13 mouse cellular contexts compared by ENCODE assay signal in the genomic region with DNA sequence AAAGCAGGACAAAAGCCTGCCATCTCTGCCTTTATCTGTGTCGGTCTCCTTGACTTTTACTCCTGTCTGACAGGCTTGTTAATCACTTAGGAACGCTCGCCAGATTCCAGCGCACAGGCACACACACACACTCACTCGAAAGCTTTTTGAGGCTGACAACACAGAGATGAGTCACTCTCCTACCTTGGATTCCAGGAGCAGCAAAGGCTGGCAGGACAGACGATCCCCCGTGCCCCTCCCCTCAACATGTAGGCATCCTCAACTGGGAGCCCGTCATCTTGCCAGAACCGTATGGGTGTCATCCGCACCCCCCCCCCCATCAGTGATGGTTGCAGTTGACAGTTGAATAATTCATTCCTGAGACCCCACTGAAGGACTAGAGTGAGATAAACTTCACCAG. TPM values are rescaled to one million over a fixed set of nuclear protein-coding genes. Genes with fewer than 3 reads are reported as not detected.
A peak's percentile ranks its signal among the peaks of the same experiment; 100 is the strongest.
DNase-seq lines count a peak whose midpoint lies in the region; ATAC-seq and TF ChIP-seq lines count a peak whose summit lies in the region.
"Had no signal": no experiment of that assay in that cellular context is flagged by ENCODE, and none has a peak within 500 bp of the region (broad histone marks: within the 10 kb centered on the region; RNA-seq: fewer than 3 reads in every experiment).

No protein-coding gene starts in this region.

- no peaks in the 10 kb centered on the region for H3K36me3 ChIP-seq in heart, embryonic 11.5 days (ENCODE audit: control insufficient read depth, insufficient read depth, low read length)
- no peaks in the 10 kb centered on the region for H3K36me3 ChIP-seq in hindbrain, embryonic 14.5 days (replicated peaks; ENCODE audit: control insufficient read depth, insufficient read depth)
- H3K36me3 ChIP-seq: heart, embryonic 15.5 days; kidney, embryonic 15.5 days; neural tube, embryonic 13.5 days had no signal

- 28% methylated on average over 10 of the region's 10 CpGs for WGBS in heart, embryonic 11.5 days (ENCODE audit: insufficient replicate concordance)
- WGBS in hindbrain, embryonic 14.5 days: 11% methylated on average over 10 of the region's 10 CpGs

- no peak for TF ChIP-seq CTCF in brain, embryonic 14.5 days (IDR thresholded peaks at IDR 0.05; ENCODE audit: borderline replicate concordance, extremely low read depth, insufficient read depth, insufficient read length)

- no peak for TF ChIP-seq POLR2A in brain, embryonic 14.5 days (IDR thresholded peaks at IDR 0.05; ENCODE audit: borderline replicate concordance, extremely low read depth, insufficient read depth, insufficient read length, poor library complexity, severe bottlenecking)

- no peak overlapping the region for H3K27ac ChIP-seq in heart, embryonic 11.5 days (ENCODE audit: low read depth, low read length)
- no peak overlapping the region for H3K27ac ChIP-seq in hindbrain, embryonic 14.5 days
- H3K27ac ChIP-seq: heart, embryonic 15.5 days; kidney, embryonic 15.5 days; neural tube, embryonic 13.5 days had no signal

- no peak for ATAC-seq in heart, embryonic 11.5 days (replicated peaks; ENCODE audit: insufficient number of reproducible peaks, low FRiP score, low TSS enrichment)
- peak; percentile 49; the same call in 1 of the 2 replicates for ATAC-seq in hindbrain, embryonic 14.5 days (ENCODE audit: low FRiP score)
- ATAC-seq in megakaryocyte-erythroid progenitor cell, adult 5-6 weeks (replicated peaks; ENCODE audit: low FRiP score, low TSS enrichment, poor library complexity, severe bottlenecking): no peak

- intact Hi-C loops in heart, postnatal 10 days (cut with DNase I): no loop called here

- DNase-seq in heart, postnatal 10 days: no peak
- DNase-seq in MN1 (ENCODE audit: low spot score): peak; percentile 24
- peak; percentile 65 for DNase-seq in brain, embryonic 14.5 days (ENCODE audit: low read depth)
- DNase-seq in hindbrain, embryonic 14.5 days (ENCODE audit: low spot score): no peak
- DNase-seq in layer of hippocampus, postnatal 25 days (ENCODE audit: extremely low spot score in 1 of 2, low spot score in 1 of 2): no peak
- DNase-seq in spleen, adult 18-20 months: no peak
- DNase-seq: cerebellum, adult 8-10 months; lung, adult 2 months had no signal

- H3K4me2 ChIP-seq in heart, embryonic 11.5 days: 0 out of 2 replicates have a peak overlapping the region, but pooled peaks have one; percentile 15
- no peak overlapping the region; the same call in 1 of the 2 replicates for H3K4me2 ChIP-seq in hindbrain, embryonic 14.5 days (replicated peaks)
- H3K4me2 ChIP-seq: heart, embryonic 15.5 days; kidney, embryonic 15.5 days; neural tube, embryonic 13.5 days had no signal

- H3K4me1 ChIP-seq in heart, embryonic 11.5 days (ENCODE audit: control insufficient read depth, insufficient read depth, low read length): peaks cover 9% of the 10 kb centered on the region
- peaks cover 6% of the 10 kb centered on the region; the same call in 1 of the 2 replicates for H3K4me1 ChIP-seq in hindbrain, embryonic 14.5 days (replicated peaks; ENCODE audit: control insufficient read depth, insufficient read depth, low read length)

- no peak overlapping the region for H3K9ac ChIP-seq in heart, embryonic 11.5 days (ENCODE audit: low read depth, low read length)
- H3K9ac ChIP-seq in hindbrain, embryonic 14.5 days: peak overlapping the region; percentile 5; the same call in 1 of the 2 replicates
- H3K9ac ChIP-seq: heart, embryonic 15.5 days; kidney, embryonic 15.5 days; neural tube, embryonic 13.5 days had no signal

- H3K4me3 ChIP-seq in heart, embryonic 11.5 days (ENCODE audit: low read depth, low read length): no peak overlapping the region
- no peak overlapping the region for H3K4me3 ChIP-seq in hindbrain, embryonic 14.5 days (replicated peaks; ENCODE audit: low read length)
- H3K4me3 ChIP-seq: heart, embryonic 15.5 days; kidney, embryonic 15.5 days; neural tube, embryonic 13.5 days had no signal

- H3K27me3 ChIP-seq in heart, embryonic 11.5 days (ENCODE audit: control insufficient read depth, insufficient read depth, low read length): no peaks in the 10 kb centered on the region
- no peaks in the 10 kb centered on the region for H3K27me3 ChIP-seq in hindbrain, embryonic 14.5 days (ENCODE audit: control insufficient read depth, insufficient read depth, low read length)
- H3K27me3 ChIP-seq: heart, embryonic 15.5 days; kidney, embryonic 15.5 days; neural tube, embryonic 13.5 days had no signal

- H3K9me3 ChIP-seq in heart, embryonic 11.5 days (replicated peaks; ENCODE audit: control insufficient read depth, low read length): no peaks in the 10 kb centered on the region
- no peaks in the 10 kb centered on the region for H3K9me3 ChIP-seq in hindbrain, embryonic 14.5 days (ENCODE audit: control insufficient read depth, low read length)
- H3K9me3 ChIP-seq: heart, embryonic 15.5 days; kidney, embryonic 15.5 days; neural tube, embryonic 13.5 days had no signal

RNA-seq across cellular contexts. Expression of gene Npffr1, which starts 25.1 kb away (rescaled TPM):
- polyA plus RNA-seq in heart, embryonic 11.5 days (2014; fragmentation: Nextera tagmentation; extraction: Ambion mirVana): 0.13 and 0.15 TPM in 2 replicates
- under 1 TPM; 0.07 to 0.10 TPM for total RNA-seq in heart, postnatal 10 days (2021)
- 0.62 and 0.94 TPM in 2 replicates for polyA plus RNA-seq in brain, embryonic 14.5 days (2012; rRNA removed)
- polyA plus RNA-seq in hindbrain, embryonic 14.5 days (2014; fragmentation: Nextera tagmentation; extraction: Ambion mirVana): 0.96 and 1.2 TPM in 2 replicates
- total RNA-seq in layer of hippocampus, postnatal 25 days (2021): 1 to 10 TPM; 4.0 to 4.8 TPM
- total RNA-seq in megakaryocyte-erythroid progenitor cell, adult 5-6 weeks (2014; fragmentation: Nextera tagmentation): not detected in 2 replicates
- total RNA-seq in megakaryocyte-erythroid progenitor cell, adult 5-6 weeks (2017): not detected in 2 replicates
- polyA plus RNA-seq: heart, embryonic 15.5 days had no signal

Comparison
In these comparisons a context has a peak if more than half of its experiments do, and no peak if none do; other contexts are left out.
1. DNase-seq: peak in MN1 (single experiment) and brain, embryonic 14.5 days (single experiment); none in heart, postnatal 10 days (0 of 2), hindbrain, embryonic 14.5 days (single experiment), layer of hippocampus, postnatal 25 days (0 of 2) and spleen, adult 18-20 months (0 of 2).
2. RNA of gene Npffr1, which starts 25.1 kb away (total RNA-seq): 4.0 to 4.8 TPM in layer of hippocampus, postnatal 25 days; 0.07 to 0.10 TPM in heart, postnatal 10 days and not detected in megakaryocyte-erythroid progenitor cell, adult 5-6 weeks; every median in the first group is over 4 times any median in the second.